Mouse (Mus musculus) heart, postnatal 0 days (tissue): Measurements from ENCODE around the gene Flrt1.

ENCODE experiments used
- CTCF ChIP-seq: IDR thresholded peaks from 2 replicates; pipeline ENCODE4 v1.5.1; 2016; ENCODE audit warnings: antibody characterized with exemption, control low read depth, low read depth
- EP300 ChIP-seq: IDR thresholded peaks from 2 replicates; pipeline ENCODE4 v1.6.1; 2016; ENCODE audit warnings: antibody characterized with exemption, low read depth

GRCm38 (mm10) chr19:7062110-7062509 lies 43.4 kb downstream of the Flrt1 start:
- TF ChIP-seq CTCF (no peak), EP300 (no peak)
